Mouse (Mus musculus) forebrain, embryonic 15.5 days (tissue): ENCODE data around the gene Nup107. TPM values are rescaled to one million over a fixed set of nuclear protein-coding genes. Genes with fewer than 3 reads are reported as not detected.

Source experiments
- ATAC-seq: fragments of 200-750 bp; cut with Nextera tagmentation; replicated peaks from 2 replicates; pipeline ENCODE4 v1.8.0; 2017; ENCODE audit warnings: mild to moderate bottlenecking, moderate TSS enrichment, moderate library complexity
- H3K27ac ChIP-seq: fragments of 300-500 bp; sonication (generic); replicated peaks from 2 replicates; pipeline ENCODE4 v1.5.1; 2015; ENCODE audit warnings: mild to moderate bottlenecking, inconsistent platforms
- H3K27me3 ChIP-seq: fragments of 300-500 bp; sonication (generic); 2 replicates; pipeline ENCODE4 v1.6.1; 2015; ENCODE audit warnings: inconsistent platforms
- H3K36me3 ChIP-seq: fragments of 300-500 bp; sonication (generic); 2 replicates; pipeline ENCODE4 v1.6.1; 2015; ENCODE audit warnings: mild to moderate bottlenecking, inconsistent platforms
- H3K4me1 ChIP-seq: fragments of 300-500 bp; sonication (generic); 2 replicates; pipeline ENCODE4 v1.6.1; 2015; ENCODE audit warnings: inconsistent platforms
- H3K4me2 ChIP-seq: fragments of 300-500 bp; sonication (generic); replicated peaks from 2 replicates; pipeline ENCODE4 v1.6.1; 2015; ENCODE audit warnings: mild to moderate bottlenecking, inconsistent platforms
- H3K4me3 ChIP-seq: fragments of 300-500 bp; sonication (generic); 2 replicates; pipeline ENCODE4 v1.5.1; 2015; ENCODE audit warnings: mild to moderate bottlenecking, inconsistent platforms
- H3K9ac ChIP-seq: fragments of 300-500 bp; sonication (generic); replicated peaks from 2 replicates; pipeline ENCODE4 v1.6.1; 2015; ENCODE audit warnings: mild to moderate bottlenecking, inconsistent platforms
- H3K9me3 ChIP-seq: fragments of 300-500 bp; sonication (generic); 2 replicates; pipeline ENCODE4 v1.6.1; 2016; ENCODE audit warnings: inconsistent platforms
- WGBS: fragments of 180-500 bp; shearing (Covaris S2); methylation state at CpG from one replicate; pipeline ENCODE4 v1.1.7; 2015; ENCODE audit warnings: mixed read lengths; 5-methylcytosine and 5-hydroxymethylcytosine counted together
- polyA plus RNA-seq: library from polyadenylated mRNA; unstranded; fragments of >200 nt; fragmentation: Nextera tagmentation; extraction: Ambion mirVana; gene quantifications from 2 replicates; pipeline ENCODE4 v1.2.1, GENCODE M21; 2015

Nup107 gene
- polyA plus RNA-seq, 1 experiment from 2014 or later: 59.5 TPM

DNA sequence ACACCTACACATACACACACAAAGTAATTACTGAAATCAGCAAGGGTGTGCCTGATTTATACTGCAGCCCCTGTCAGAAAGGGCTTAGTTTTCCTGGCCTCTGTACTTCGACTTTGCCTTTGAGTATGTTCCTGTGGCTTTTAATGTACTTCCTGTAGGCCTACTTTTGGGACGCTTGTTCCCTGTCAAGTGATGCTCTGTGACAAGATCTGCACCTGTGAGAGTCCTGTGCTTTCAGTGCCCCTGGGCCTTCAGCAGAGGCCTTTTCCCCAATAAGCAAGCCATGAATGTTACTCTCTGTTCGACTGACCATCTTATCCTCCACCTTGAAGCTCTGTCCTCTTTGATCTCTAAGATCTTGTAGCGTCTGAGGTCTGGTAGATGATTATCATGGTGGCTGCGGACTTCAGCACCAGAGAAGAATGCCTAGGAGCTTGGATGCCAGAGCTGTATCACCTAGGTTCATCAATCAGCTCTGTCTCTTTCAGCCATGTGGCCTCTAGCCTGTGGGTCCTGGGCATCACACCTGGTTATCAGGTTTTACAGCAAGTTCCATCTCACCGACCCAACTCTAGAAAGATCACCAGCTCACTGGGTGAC, 6.0 kb upstream of the Nup107 start:
- Histone ChIP-seq H3K4me1 (no peaks in the 10 kb centered on the region; the same call in 1 of the 2 replicates), H3K9me3 (no peaks in the 10 kb centered on the region), H3K4me2 (no peak overlapping the region), H3K36me3 (no peaks in the 10 kb centered on the region), H3K27me3 (no peaks in the 10 kb centered on the region), H3K9ac (no peak overlapping the region), H3K27ac (no peak overlapping the region), H3K4me3 (no peak overlapping the region)
- WGBS: 91% methylated on average over 6 of the region's 6 CpGs
- ATAC-seq: no peak

DNA sequence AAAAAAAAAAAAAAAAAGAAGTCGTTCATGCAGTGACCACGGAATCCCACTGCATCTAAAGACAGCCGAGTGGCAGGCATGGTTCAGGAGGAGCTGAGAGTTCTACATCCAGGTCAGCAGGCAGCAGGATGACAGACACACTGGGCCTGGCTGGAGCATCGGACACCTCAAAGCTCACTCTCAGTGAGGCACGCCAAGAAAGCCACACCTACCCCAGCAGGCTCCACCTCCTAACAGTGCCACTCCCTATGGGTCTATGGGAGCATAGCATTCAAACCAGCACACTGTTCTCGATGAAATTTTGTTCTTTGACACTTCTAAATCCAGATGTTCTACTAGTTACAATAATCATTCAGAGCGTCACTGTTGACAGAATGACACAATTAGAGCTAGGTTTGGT, 5.2 kb upstream of the Nup107 start:
- no peak overlapping the region for H3K27ac ChIP-seq
- no peak overlapping the region for H3K9ac ChIP-seq
- no peaks in the 10 kb centered on the region for H3K9me3 ChIP-seq
- H3K36me3 ChIP-seq: no peaks in the 10 kb centered on the region
- H3K4me3 ChIP-seq: no peak overlapping the region
- H3K4me1 ChIP-seq: peaks cover 6% of the 10 kb centered on the region
- no peak overlapping the region for H3K4me2 ChIP-seq
- WGBS: 76% methylated on average over 7 of the region's 7 CpGs
- no peaks in the 10 kb centered on the region for H3K27me3 ChIP-seq
- no peak for ATAC-seq

DNA sequence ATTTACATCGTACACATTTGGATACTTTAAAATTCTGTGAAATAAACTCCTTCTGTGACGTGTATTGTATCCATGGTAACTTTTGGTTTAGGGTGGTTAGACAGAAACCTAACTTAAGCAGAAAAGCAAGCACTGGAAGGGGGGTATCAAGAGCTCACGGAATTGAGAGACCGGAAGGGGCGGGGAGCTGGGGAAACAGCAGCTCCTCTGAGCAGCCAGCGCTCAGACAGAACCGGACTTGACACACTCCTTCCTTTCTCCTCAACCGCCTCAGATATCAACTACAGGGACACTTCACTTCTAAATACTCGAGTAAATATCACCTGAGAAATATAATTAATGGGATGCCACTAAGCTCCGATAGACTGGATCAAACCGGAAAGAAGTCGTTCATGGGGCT, 4.6 kb upstream of the Nup107 start:
- H3K4me2 ChIP-seq: no peak overlapping the region
- WGBS: 90% methylated on average over 12 of the region's 12 CpGs
- no peak for ATAC-seq

DNA sequence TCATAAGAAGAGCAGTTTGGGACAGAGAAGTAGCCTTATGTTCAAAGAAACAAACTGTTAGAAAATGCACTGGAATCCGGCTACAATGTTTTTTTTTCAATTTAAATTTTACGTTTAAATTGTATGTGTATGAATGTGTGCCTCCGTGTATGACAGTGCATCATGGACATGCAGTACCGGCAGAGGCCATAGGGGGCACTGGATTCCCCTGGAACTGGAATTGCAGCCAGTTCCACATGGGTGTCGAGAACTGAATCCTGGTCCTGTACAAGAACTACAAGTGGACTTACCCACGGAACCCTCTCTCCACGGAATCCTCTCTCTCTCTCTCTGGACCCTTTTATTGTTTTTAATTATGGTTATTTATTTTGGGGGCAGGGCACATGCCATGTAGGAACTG, 3.7 kb upstream of the Nup107 start:
- no peak for ATAC-seq
- WGBS: 95% methylated on average over 7 of the region's 7 CpGs
- peaks cover 15% of the 10 kb centered on the region for H3K4me1 ChIP-seq

More for the DNA sequence above, 4.6 kb upstream of the Nup107 start:
- no peak overlapping the region for H3K9ac ChIP-seq
- H3K9me3 ChIP-seq: no peaks in the 10 kb centered on the region
- peaks cover 6% of the 10 kb centered on the region for H3K4me1 ChIP-seq
- no peaks in the 10 kb centered on the region for H3K36me3 ChIP-seq
- no peak overlapping the region for H3K4me3 ChIP-seq
- H3K27ac ChIP-seq: no peak overlapping the region
- H3K27me3 ChIP-seq: no peaks in the 10 kb centered on the region

DNA sequence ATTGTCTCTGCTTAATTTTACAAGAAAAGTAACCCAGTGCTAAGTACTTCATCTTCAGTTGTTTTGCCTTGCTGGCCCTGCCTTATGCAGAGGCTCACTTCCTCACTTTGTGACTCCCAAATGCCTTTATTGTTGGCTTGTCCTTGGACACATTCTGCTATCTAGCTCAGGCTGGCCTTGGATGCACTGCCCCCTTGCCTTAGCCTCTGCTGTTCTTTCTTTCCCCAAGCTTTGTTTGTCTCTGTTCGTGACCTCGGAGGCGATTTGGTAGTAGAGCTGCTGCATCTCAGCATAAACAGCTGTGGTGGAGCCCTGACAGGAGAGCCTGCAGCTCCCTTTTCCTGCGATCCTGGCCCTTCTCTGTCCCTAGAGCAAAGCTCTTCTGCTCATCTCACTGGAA, 2.7 kb upstream of the Nup107 start:
- Histone ChIP-seq H3K4me2 (no peak overlapping the region), H3K36me3 (no peaks in the 10 kb centered on the region), H3K4me3 (no peak overlapping the region), H3K4me1 (peaks cover 19% of the 10 kb centered on the region), H3K9me3 (no peaks in the 10 kb centered on the region), H3K9ac (no peak overlapping the region), H3K27ac (no peak overlapping the region), H3K27me3 (no peaks in the 10 kb centered on the region)
- ATAC-seq: no peak
- 83% methylated on average over 4 of the region's 4 CpGs for WGBS

More for the DNA sequence above, 3.7 kb upstream of the Nup107 start:
- H3K36me3 ChIP-seq: no peaks in the 10 kb centered on the region
- H3K9me3 ChIP-seq: no peaks in the 10 kb centered on the region
- no peaks in the 10 kb centered on the region for H3K27me3 ChIP-seq
- H3K4me2 ChIP-seq: no peak overlapping the region
- no peak overlapping the region for H3K27ac ChIP-seq
- H3K9ac ChIP-seq: no peak overlapping the region
- H3K4me3 ChIP-seq: no peak overlapping the region

DNA sequence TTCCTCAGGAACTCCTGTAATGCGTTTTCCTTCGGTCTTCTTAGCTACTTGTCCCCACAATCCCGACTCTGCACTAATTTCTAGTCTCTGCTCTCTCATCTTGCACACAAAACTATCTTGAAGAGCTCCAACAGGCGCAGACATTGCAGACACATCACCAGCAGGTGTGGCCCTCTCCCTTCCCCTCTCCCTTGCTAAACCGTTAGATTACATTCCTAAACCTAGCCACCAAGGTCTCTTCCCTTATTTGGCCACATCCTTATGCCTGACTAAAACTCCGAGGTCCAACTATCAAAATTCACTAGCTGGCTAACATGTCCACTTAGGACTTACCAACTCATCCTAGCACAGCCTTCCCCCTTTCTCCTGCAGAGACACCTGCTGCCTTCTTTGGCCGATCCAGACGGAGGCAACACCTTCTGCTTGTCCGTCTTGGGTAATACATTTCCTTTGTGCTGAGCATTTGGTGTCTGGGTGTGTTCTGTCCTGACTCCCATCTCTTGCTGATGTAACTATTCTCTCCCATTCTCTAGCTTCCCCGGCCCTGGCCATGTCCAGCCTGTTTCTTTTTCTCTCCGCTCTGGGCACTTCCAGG, 1.0 kb upstream of the Nup107 start:
- H3K27ac ChIP-seq: 0 out of 2 replicates have a peak overlapping the region, but pooled peaks have one; percentile 73
- no peak for ATAC-seq
- no peak overlapping the region for H3K9ac ChIP-seq

DNA sequence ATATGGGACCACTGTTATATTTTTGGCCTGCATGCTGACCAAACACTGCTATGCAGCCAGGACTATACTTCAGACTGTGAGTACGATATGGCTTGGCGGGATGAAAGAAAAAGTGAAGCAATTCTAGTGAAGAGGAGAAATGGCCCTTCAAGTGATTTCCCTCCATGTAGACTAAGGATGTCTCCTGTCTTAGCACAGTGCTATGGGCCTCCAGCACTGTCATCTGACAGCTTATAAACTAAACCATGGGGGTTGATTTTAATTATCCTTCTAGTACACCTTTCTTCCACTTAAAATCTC, 1.4 kb downstream of the Nup107 start:
- no peak overlapping the region; the same call in 1 of the 2 replicates for H3K9ac ChIP-seq
- no peak for ATAC-seq
- peaks cover 19% of the 10 kb centered on the region for H3K4me1 ChIP-seq
- H3K36me3 ChIP-seq: peaks cover 19% of the 10 kb centered on the region
- no peaks in the 10 kb centered on the region for H3K27me3 ChIP-seq
- H3K4me2 ChIP-seq: peak overlapping the region; percentile 76
- 90% methylated on average over 2 of the region's 2 CpGs for WGBS
- no peaks in the 10 kb centered on the region for H3K9me3 ChIP-seq
- no peak overlapping the region for H3K27ac ChIP-seq
- H3K4me3 ChIP-seq: no peak overlapping the region

More for the DNA sequence above, 1.0 kb upstream of the Nup107 start:
- no peaks in the 10 kb centered on the region for H3K9me3 ChIP-seq
- H3K4me2 ChIP-seq: peak overlapping the region; percentile 53
- H3K4me3 ChIP-seq: peak overlapping the region; percentile 72; the same call in 1 of the 2 replicates
- WGBS: 82% methylated on average over 11 of the region's 11 CpGs
- peaks cover 19% of the 10 kb centered on the region for H3K4me1 ChIP-seq
- H3K27me3 ChIP-seq: no peaks in the 10 kb centered on the region
- no peaks in the 10 kb centered on the region for H3K36me3 ChIP-seq

DNA sequence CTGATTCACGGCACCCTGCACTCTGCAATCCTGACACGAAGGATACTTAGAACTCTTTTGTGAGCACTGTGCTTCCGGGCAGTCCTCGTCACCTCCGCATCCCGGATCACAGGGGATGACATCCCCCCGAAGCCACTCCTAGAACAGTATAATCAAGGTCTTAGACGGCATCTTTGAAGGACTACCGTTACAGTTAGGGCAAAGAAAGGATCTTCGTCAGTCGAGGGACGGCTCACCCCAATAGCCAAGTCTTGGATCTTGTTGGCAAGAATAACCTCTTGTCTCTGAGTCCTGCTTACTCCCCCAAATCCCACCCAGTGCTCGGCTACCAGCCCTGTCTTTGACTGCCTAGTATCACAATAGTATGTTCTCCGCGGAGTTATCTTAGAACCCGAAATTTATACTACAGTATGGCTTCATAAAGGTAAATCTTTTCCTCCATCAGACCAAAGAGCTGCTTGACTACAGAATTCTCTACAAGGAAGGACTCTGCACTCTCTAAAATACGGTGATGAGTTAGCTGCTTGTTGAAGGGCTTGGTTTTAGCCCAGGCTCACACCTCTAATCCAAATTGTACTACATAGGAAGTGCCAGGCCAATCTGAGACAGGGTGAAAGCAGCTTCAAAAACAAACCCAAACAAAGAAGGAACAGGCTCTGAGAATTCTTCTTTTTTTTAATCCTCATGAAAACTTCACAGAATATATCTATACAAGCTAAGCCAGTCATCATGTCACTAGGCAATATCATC, 1.9 kb downstream of the Nup107 start:
- 96% methylated on average over 17 of the region's 17 CpGs for WGBS
- no peak overlapping the region for H3K27ac ChIP-seq
- ATAC-seq: no peak

DNA sequence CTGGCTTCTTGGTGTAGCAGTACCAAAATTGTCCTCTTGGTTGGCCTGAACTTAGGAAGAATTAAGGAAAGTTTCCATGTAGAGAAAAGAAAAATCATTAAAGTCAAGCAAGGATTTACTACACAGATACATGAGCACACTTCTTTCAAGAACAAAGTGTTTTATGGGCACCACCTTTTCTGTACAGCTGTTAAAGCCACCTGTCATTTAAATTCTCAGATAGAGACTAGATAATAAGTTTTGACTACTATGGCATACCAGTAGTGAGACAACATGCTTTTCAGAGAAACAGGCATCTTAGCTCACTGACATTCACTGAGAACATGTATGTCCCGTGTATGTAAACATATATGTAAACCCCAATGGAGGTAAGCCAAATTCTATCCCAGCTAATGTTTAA, 2.5 kb downstream of the Nup107 start:
- no peak overlapping the region for H3K4me3 ChIP-seq
- ATAC-seq: no peak
- H3K27ac ChIP-seq: no peak overlapping the region
- no peak overlapping the region for H3K4me2 ChIP-seq
- 95% methylated on average over 1 of the region's 1 CpGs for WGBS
- H3K9me3 ChIP-seq: no peaks in the 10 kb centered on the region
- no peak overlapping the region for H3K9ac ChIP-seq
- H3K27me3 ChIP-seq: no peaks in the 10 kb centered on the region
- H3K4me1 ChIP-seq: peaks cover 19% of the 10 kb centered on the region
- H3K36me3 ChIP-seq: peaks cover 26% of the 10 kb centered on the region

More for the DNA sequence above, 1.9 kb downstream of the Nup107 start:
- H3K27me3 ChIP-seq: no peaks in the 10 kb centered on the region
- H3K9me3 ChIP-seq: no peaks in the 10 kb centered on the region
- peaks cover 19% of the 10 kb centered on the region for H3K4me1 ChIP-seq
- H3K4me3 ChIP-seq: no peak overlapping the region
- H3K4me2 ChIP-seq: no peak overlapping the region
- peaks cover 22% of the 10 kb centered on the region for H3K36me3 ChIP-seq
- no peak overlapping the region for H3K9ac ChIP-seq

DNA sequence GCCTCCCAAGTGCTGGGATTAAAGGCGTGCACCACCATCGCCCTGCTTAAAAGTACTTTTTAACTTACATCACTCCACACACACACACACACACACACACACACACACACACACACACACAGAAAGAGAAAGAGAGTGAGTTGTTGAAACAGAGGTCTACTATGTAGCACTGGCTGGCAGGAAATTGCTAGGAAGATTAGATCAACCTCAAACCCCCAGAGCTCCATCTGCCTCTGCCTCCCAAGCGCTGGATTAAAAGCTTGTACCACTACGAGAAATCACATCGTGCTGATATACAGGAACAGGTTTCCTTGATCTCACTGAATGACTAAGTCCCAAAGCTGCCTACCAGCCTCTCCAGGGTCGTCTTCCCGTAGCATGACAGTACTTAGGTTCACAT, 7.9 kb downstream of the Nup107 start:
- WGBS: 94% methylated on average over 7 of the region's 7 CpGs
- Histone ChIP-seq H3K4me1 (no peaks in the 10 kb centered on the region), H3K9me3 (no peaks in the 10 kb centered on the region), H3K36me3 (peaks cover 68% of the 10 kb centered on the region), H3K9ac (no peak overlapping the region), H3K4me3 (no peak overlapping the region), H3K27ac (no peak overlapping the region), H3K4me2 (no peak overlapping the region), H3K27me3 (no peaks in the 10 kb centered on the region)
- ATAC-seq: no peak

DNA sequence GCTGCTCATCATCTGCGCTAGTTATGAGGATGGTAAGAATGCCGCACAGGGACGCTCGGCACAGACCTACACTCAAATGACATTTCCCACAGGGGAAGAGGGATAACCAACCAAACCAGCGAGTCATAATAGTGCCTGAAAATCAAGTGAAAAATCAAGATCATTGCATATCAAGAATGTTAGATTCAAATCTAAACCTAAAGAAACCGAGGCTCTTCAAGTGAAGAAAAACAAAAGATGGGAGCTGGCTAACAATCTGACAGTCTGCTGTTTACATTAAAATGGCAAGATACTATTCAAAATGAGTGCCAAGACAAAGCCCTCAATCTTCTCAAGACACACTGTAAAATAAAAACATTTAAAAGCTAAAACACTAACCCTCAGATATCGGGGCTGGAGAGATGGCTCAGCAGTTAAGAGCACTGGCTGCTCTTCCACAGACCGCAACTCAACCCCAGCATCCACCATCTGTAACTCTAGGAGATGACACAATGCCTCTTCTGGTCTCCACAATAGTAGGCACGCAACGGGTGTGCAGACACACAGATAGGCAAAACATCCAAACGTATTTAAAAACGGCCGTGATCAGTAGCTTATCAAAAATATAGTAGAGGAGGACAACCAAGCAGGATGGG, 8.6 kb downstream of the Nup107 start:
- Histone ChIP-seq H3K27me3 (no peaks in the 10 kb centered on the region), H3K9me3 (no peaks in the 10 kb centered on the region), H3K4me2 (no peak overlapping the region), H3K4me1 (no peaks in the 10 kb centered on the region), H3K36me3 (peaks cover 72% of the 10 kb centered on the region), H3K27ac (no peak overlapping the region), H3K4me3 (no peak overlapping the region), H3K9ac (no peak overlapping the region)
- 97% methylated on average over 13 of the region's 13 CpGs for WGBS
- no peak for ATAC-seq
